Mouse (Mus musculus) testis, adult 2 months (tissue): ENCODE measurements around the gene Ripk3.

Source experiments
- CTCF ChIP-seq: fragments of 200-500 bp; IDR thresholded peaks from 2 replicates; pipeline ENCODE4 v1.5.1; 2012; ENCODE audit warnings: low read depth, mild to moderate bottlenecking, inconsistent platforms, low read length, moderate library complexity; ENCODE audit not compliant: control insufficient read depth, insufficient read depth, insufficient replicate concordance
- POLR2A ChIP-seq: fragments of 200-500 bp; IDR thresholded peaks from 2 replicates; pipeline ENCODE4 v1.6.1; 2012; ENCODE audit warnings: low read depth, mild to moderate bottlenecking, inconsistent platforms, low read length, moderate library complexity; ENCODE audit not compliant: control insufficient read depth

DNA sequence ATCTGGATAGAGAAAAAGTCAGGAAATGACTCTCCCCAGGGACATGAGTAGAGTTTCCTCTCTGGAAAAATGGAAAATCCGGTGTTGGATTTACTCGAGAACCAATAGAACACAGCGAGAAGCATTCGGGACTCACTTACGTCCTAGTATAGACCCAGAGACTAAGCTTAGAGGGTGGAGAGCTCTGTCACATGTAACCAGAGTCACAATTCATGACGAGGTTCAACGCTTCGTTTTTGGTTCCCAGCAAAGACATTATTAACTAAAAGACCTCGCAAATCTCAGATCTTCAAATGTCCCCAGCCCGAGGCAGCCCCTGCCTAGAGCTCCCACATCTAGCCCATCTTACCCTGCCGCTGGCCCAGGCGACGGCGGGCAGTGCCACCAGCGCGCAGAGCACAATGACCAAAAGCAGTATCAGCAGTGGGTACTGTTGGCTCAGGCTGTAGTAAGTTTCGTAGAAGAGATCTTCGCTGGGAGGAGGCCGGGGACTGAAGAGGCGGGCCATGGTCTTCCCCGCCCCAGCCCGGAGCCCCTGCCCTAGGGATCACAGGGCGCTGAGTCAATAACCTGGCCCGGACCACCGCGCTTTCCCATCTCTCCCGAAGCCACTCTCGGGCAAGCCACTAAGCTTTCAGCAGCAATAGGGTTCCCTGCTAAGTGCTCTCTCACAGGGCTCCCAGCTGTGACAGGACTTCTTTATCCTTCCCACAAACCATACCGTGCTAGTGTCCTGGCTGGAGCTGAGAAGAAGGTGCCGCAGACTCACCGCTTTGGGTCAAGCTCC is 5.3 kb downstream of the Ripk3 start:
- TF ChIP-seq CTCF (no peak), POLR2A (no peak)
